Mouse (Mus musculus) NIH3T3 (cell line): Measurements from ENCODE around the gene Tmem207.

Source experiments
- DNase-seq: peaks from one replicate; pipeline ENCODE4 v3.0.0-alpha.2; 2012; ENCODE audit warnings: low read depth

Gene Tmem207

GRCm38 (mm10) chr16:26454163-26454562 lies 72.4 kb downstream of the Tmem207 start:
- DNase-seq = peak; percentile 6
